Mouse (Mus musculus) kidney, adult 2 months (tissue): ENCODE data around the gene Mcat. TPM values are rescaled to one million over a fixed set of nuclear protein-coding genes. Genes with fewer than 3 reads are reported as not detected.

Experiments
- DNase-seq: peaks from one replicate; pipeline ENCODE4 v3.0.0; 2021
- H3K27ac ChIP-seq: fragments of 200-500 bp; 2 replicates; pipeline ENCODE4 v1.5.1; 2012; ENCODE audit warnings: low read depth, low read length, control low read depth, inconsistent platforms; ENCODE audit not compliant: insufficient read depth
- H3K27me3 ChIP-seq: fragments of 200-500 bp; replicated peaks from 2 replicates; pipeline ENCODE4 v1.6.1; 2012; ENCODE audit warnings: mild to moderate bottlenecking, moderate library complexity, low read length, inconsistent platforms; ENCODE audit not compliant: control insufficient read depth, insufficient read depth
- H3K36me3 ChIP-seq: fragments of 200-500 bp; 2 replicates; pipeline ENCODE4 v1.6.1; 2012; ENCODE audit warnings: mild to moderate bottlenecking, moderate library complexity, low read length, inconsistent platforms; ENCODE audit not compliant: control insufficient read depth, insufficient read depth
- H3K4me1 ChIP-seq: fragments of 200-500 bp; 2 replicates; pipeline ENCODE4 v1.6.1; 2011; ENCODE audit warnings: low read length; ENCODE audit not compliant: control insufficient read depth, insufficient read depth
- H3K4me3 ChIP-seq: fragments of 200-500 bp; 2 replicates; pipeline ENCODE4 v1.5.1; 2011; ENCODE audit warnings: mild to moderate bottlenecking, low read depth, low read length, control low read depth; ENCODE audit not compliant: insufficient read depth
- CTCF ChIP-seq: fragments of 200-500 bp; conservative IDR thresholded peaks from 2 replicates; pipeline ENCODE4 v1.5.1; 2011; ENCODE audit warnings: low read depth, mild to moderate bottlenecking, control low read depth, low read length, moderate library complexity, mixed read lengths; ENCODE audit not compliant: insufficient read depth, insufficient read length
- POLR2A ChIP-seq: fragments of 200-500 bp; IDR thresholded peaks from one replicate; pipeline ENCODE4 v1.6.1; 2011; ENCODE audit warnings: low read depth, low read length, control low read depth
- WGBS: fragments of 180-500 bp; shearing (Covaris S2); methylation state at CpG from one replicate; pipeline ENCODE4 v1.1.7; 2018; 5-methylcytosine and 5-hydroxymethylcytosine counted together
- polyA plus RNA-seq: library from polyadenylated mRNA; depleted of rRNA; stranded (reverse); fragments of >200 nt; gene quantifications from 2 replicates; pipeline ENCODE4 v1.2.3, GENCODE M21; 2012

Gene Mcat
- polyA plus RNA-seq, 1 experiment: 31.8 TPM

DNA sequence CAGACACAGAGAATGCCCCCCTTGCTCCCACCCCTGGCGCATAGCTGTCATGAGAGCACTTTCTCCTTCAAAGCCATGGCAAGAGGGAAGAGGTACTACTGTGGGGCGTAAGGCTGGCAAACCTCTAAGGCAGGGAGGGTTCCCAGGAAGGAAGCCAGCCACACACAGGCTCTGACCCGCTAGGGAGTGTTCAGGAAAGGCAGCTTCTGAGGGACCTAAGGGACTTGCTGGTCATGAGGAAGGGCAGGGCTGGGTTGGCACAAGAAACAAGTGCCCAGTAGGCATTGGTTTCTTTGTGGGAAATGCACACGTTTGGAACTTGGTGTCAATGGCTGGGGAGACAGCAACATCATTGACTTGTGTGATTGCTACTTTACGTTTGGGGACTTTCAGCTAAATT is 2.4 kb upstream of the Mcat start:
- TF ChIP-seq CTCF: no peak
- TF ChIP-seq POLR2A: no peak
- Histone ChIP-seq H3K27ac (no peak overlapping the region), H3K4me3 (no peak overlapping the region), H3K36me3 (no peaks in the 10 kb centered on the region), H3K27me3 (no peaks in the 10 kb centered on the region), H3K4me1 (peaks cover 7% of the 10 kb centered on the region)
- DNase-seq: no peak
- 78% methylated on average over 5 of the region's 5 CpGs for WGBS

DNA sequence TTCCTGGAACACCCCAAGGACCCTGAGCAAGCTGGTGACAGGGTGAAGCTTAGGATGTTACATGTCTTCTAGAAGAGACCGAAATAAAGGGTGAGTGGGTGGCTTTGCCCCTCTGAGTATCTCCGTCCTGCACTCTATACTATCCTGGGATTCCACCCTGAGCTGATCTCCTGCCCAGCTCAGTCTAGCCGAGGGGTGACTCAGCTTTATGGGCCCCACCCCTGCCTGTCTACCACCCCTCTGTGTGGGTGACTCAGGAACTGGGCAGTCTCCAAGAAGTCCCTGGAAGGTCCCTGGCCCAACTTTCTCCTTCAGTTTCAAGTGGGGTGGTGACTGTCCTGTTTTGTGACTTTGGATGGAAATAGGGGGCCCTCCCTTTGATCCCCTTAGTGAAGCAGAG is 1.8 kb upstream of the Mcat start:
- TF ChIP-seq CTCF (no peak), POLR2A (no peak)
- 72% methylated on average over 3 of the region's 3 CpGs for WGBS

GRCm38 (mm10) chr15:83563857-83564651 is 467 bp upstream of the Mcat start:
- H3K36me3 ChIP-seq: no peaks in the 10 kb centered on the region
- no peak for TF ChIP-seq CTCF
- no peak for TF ChIP-seq POLR2A
- WGBS: 1% methylated on average over 27 of the region's 27 CpGs
- H3K4me1 ChIP-seq: peaks cover 7% of the 10 kb centered on the region
- H3K27me3 ChIP-seq: no peaks in the 10 kb centered on the region
- H3K4me3 ChIP-seq: peak overlapping the region; percentile 85
- peak; percentile 78 for DNase-seq
- peak overlapping the region; percentile 81 for H3K27ac ChIP-seq

More for the DNA sequence above, 1.8 kb upstream of the Mcat start:
- Histone ChIP-seq H3K4me3 (no peak overlapping the region), H3K4me1 (peaks cover 7% of the 10 kb centered on the region), H3K36me3 (no peaks in the 10 kb centered on the region), H3K27me3 (no peaks in the 10 kb centered on the region), H3K27ac (no peak overlapping the region)
- DNase-seq: no peak

- 50% methylated on average over 15 of the region's 15 CpGs for WGBS
- TF ChIP-seq POLR2A (no peak), CTCF (no peak)
- Histone ChIP-seq H3K4me1 (peaks cover 7% of the 10 kb centered on the region), H3K36me3 (no peaks in the 10 kb centered on the region), H3K27ac (peak overlapping the region; percentile 54), H3K27me3 (no peaks in the 10 kb centered on the region), H3K4me3 (peak overlapping the region; percentile 85; the same call in 1 of the 2 replicates)
- DNase-seq: peak; percentile 93
Observed at GRCm38 (mm10) chr15:83562626-83563270, 839 bp downstream of the Mcat start.

DNA sequence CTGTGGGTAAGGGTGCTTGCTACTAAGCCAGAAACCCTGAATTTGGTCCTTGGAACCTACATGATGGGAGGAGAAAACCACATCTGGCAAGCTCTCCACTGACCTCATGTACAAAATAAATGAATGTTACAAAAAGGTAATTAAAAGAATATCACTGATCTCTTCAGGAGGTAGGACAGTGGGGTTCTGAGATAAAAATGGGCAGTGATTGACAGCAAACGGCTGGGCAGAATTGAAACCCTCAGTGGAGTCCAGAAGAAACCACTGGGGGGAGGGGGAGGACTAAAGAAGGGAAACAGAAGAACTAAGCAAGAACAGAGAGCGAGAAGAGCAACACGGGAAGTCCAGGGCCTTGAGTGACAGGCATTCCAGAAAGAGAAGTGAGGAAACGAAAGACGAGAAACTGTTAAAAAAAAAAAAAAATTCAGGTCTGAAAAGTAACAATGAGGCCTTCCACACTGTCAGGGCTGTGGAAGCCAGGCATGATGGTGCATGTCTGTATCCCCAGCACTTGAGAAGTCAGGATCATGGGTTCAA is 2.6 kb downstream of the Mcat start:
- DNase-seq: no peak
- H3K4me3 ChIP-seq: no peak overlapping the region
- H3K36me3 ChIP-seq: no peaks in the 10 kb centered on the region
- H3K27ac ChIP-seq: no peak overlapping the region
- H3K27me3 ChIP-seq: no peaks in the 10 kb centered on the region
- WGBS: 72% methylated on average over 5 of the region's 5 CpGs
- TF ChIP-seq POLR2A (no peak), CTCF (no peak)
- peaks cover 9% of the 10 kb centered on the region for H3K4me1 ChIP-seq

GRCm38 (mm10) chr15:83555161-83555974 is 8.2 kb downstream of the Mcat start:
- DNase-seq: peak; percentile 93
- Histone ChIP-seq H3K4me3 (peak overlapping the region; percentile 67), H3K36me3 (no peaks in the 10 kb centered on the region), H3K27ac (peak overlapping the region; percentile 92), H3K27me3 (no peaks in the 10 kb centered on the region), H3K4me1 (peaks cover 9% of the 10 kb centered on the region)
- TF ChIP-seq CTCF (no peak), POLR2A (peak; percentile 85)
- WGBS: under 1% methylated on average over 74 of the region's 74 CpGs

DNA sequence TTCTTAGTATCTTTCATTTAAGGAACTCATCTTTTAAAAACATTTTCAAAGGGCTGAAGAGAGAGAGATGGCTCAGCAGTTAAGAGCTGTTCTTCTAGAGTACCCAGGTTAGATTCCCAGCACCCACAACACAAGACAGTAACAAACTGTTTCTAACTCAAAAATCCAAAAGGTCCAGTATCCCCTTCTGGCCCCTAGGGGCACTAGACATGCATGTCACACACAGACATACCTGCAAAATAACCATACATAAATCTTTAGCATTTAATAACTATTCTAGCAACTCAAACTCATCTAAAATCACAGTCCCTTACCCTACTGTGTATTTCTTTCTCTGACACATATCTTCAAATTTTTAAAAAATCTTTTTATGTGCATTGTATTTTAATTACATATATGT is 9.8 kb downstream of the Mcat start:
- Histone ChIP-seq H3K27ac (no peak overlapping the region), H3K4me3 (no peak overlapping the region), H3K27me3 (no peaks in the 10 kb centered on the region), H3K4me1 (peaks cover 9% of the 10 kb centered on the region), H3K36me3 (no peaks in the 10 kb centered on the region)
- no peak for DNase-seq
- TF ChIP-seq POLR2A (no peak), CTCF (no peak)
